Mouse (Mus musculus) inflammation-experienced regulatory T-cells, adult 6 months (primary cell): ENCODE data around the gene Stat6. TPM values are rescaled to one million over a fixed set of nuclear protein-coding genes. Genes with fewer than 3 reads are reported as not detected.

Source experiments
- polyA plus RNA-seq, 3 experiments: library from polyadenylated mRNA; unstranded; fragments of 100-300 nt; shearing (Covaris generic); gene quantifications; one replicate each; pipeline ENCODE4 v1.2.1; 2017

The Stat6 gene
- polyA plus RNA-seq, 3 experiments from 2014 or later = 148 to 195 (median 176) TPM

Other genes with a start within 250 kb of the Stat6 start
- under 1 TPM in 1 of 3 experiments, not detected in 2; 0.35 TPM for gene Stac3, start 141.3 kb upstream of the Stat6 start, polyA plus RNA-seq
- gene Ndufa4l2, start 128.0 kb upstream of the Stat6 start, polyA plus RNA-seq = not detected
- 10 to 100 TPM; 38.2 to 43.2 (median 42.9) TPM for gene Shmt2, start 120.5 kb upstream of the Stat6 start, polyA plus RNA-seq
- not detected for gene Nxph4, start 108.4 kb upstream of the Stat6 start, polyA plus RNA-seq
- 1 to 10 TPM in 1 of 3 experiments, under 1 TPM in 1, not detected in 1; 0.04 to 1.4 TPM for gene Lrp1, start 21.8 kb upstream of the Stat6 start, polyA plus RNA-seq
- gene Nemp1, start 23.9 kb downstream of the Stat6 start, polyA plus RNA-seq = 1 to 10 TPM; 3.7 to 5.9 (median 5.7) TPM
- gene Nab2, start 25.6 kb downstream of the Stat6 start, polyA plus RNA-seq = 1 to 10 TPM; 7.5 to 9.5 (median 7.8) TPM
- not detected for gene Myo1a, start 62.2 kb downstream of the Stat6 start, polyA plus RNA-seq
- not detected for gene Tac2, start 81.5 kb downstream of the Stat6 start, polyA plus RNA-seq
- gene Zbtb39, start 96.6 kb downstream of the Stat6 start, polyA plus RNA-seq = under 1 TPM; 0.31 to 0.95 (median 0.64) TPM
- under 1 TPM; 0.14 to 0.44 (median 0.37) TPM for gene Gpr182, start 108.7 kb downstream of the Stat6 start, polyA plus RNA-seq
- under 1 TPM in 2 of 3 experiments, not detected in 1; 0.28 TPM for gene Rdh1, start 116.7 kb downstream of the Stat6 start, polyA plus RNA-seq
- 1 to 10 TPM in 1 of 3 experiments, under 1 TPM in 1, not detected in 1; 0.36 to 1.1 TPM for gene Rdh16f1, start 116.8 kb downstream of the Stat6 start, polyA plus RNA-seq
- 1 to 10 TPM in 1 of 3 experiments, not detected in 2; 1.3 TPM for gene Rdh9, start 133.4 kb downstream of the Stat6 start, polyA plus RNA-seq
- not detected for gene Rdh16, start 158.2 kb downstream of the Stat6 start, polyA plus RNA-seq
- not detected for gene Rdh19, start 206.9 kb downstream of the Stat6 start, polyA plus RNA-seq
- not detected for gene Rdh16f2, start 223.5 kb downstream of the Stat6 start, polyA plus RNA-seq
- not detected for gene Rdh7, start 245.8 kb downstream of the Stat6 start, polyA plus RNA-seq